Mouse (Mus musculus) midbrain, embryonic 11.5 days (tissue): ENCODE measurements around the gene Sdk2. TPM values are rescaled to one million over a fixed set of nuclear protein-coding genes. Genes with fewer than 3 reads are reported as not detected.

ENCODE experiments used
- ATAC-seq: fragments of 200-750 bp; cut with Nextera tagmentation; 2 replicates; pipeline ENCODE4 v1.8.0; 2017; ENCODE audit warnings: moderate TSS enrichment, moderate library complexity; ENCODE audit not compliant: low FRiP score
- DNase-seq: peaks from one replicate; pipeline ENCODE4 v3.0.0; 2015; ENCODE audit warnings: low spot score; ENCODE audit errors: missing footprints
- H3K27ac ChIP-seq: fragments of 300-500 bp; sonication (generic); 2 replicates; pipeline ENCODE4 v1.5.1; 2014; ENCODE audit warnings: low read depth, low read length
- H3K27me3 ChIP-seq: fragments of 300-500 bp; sonication (generic); 2 replicates; pipeline ENCODE4 v1.6.1; 2014; ENCODE audit warnings: mild to moderate bottlenecking, low read length, moderate library complexity, mixed read lengths; ENCODE audit not compliant: control insufficient read depth, insufficient read depth
- H3K36me3 ChIP-seq: fragments of 300-500 bp; sonication (generic); 2 replicates; pipeline ENCODE4 v1.6.1; 2014; ENCODE audit warnings: mild to moderate bottlenecking, low read length, moderate library complexity, mixed read lengths; ENCODE audit not compliant: control insufficient read depth, insufficient read depth
- H3K4me1 ChIP-seq: fragments of 300-500 bp; sonication (generic); 2 replicates; pipeline ENCODE4 v1.6.1; 2014; ENCODE audit warnings: low read length; ENCODE audit not compliant: control insufficient read depth, insufficient read depth
- H3K4me2 ChIP-seq: fragments of 300-500 bp; sonication (generic); 2 replicates; pipeline ENCODE4 v1.6.1; 2014; ENCODE audit warnings: mild to moderate bottlenecking, moderate library complexity
- H3K4me3 ChIP-seq: fragments of 300-500 bp; sonication (generic); 2 replicates; pipeline ENCODE4 v1.5.1; 2014; ENCODE audit warnings: low read depth, low read length
- H3K9ac ChIP-seq: fragments of 300-500 bp; sonication (generic); 2 replicates; pipeline ENCODE4 v1.6.1; 2014; ENCODE audit warnings: low read length
- H3K9me3 ChIP-seq: fragments of 300-500 bp; sonication (generic); 2 replicates; pipeline ENCODE4 v1.6.1; 2016; ENCODE audit warnings: low read length; ENCODE audit not compliant: control insufficient read depth
- WGBS: fragments of 180-500 bp; shearing (Covaris S2); extraction: QIAGEN DNeasy Blood & Tissue Kit; methylation state at CpG from one replicate; pipeline ENCODE4 v1.1.7; 2014; 5-methylcytosine and 5-hydroxymethylcytosine counted together
- polyA plus RNA-seq: library from polyadenylated mRNA; unstranded; fragments of >200 nt; fragmentation: Nextera tagmentation; extraction: Ambion mirVana; gene quantifications from 2 replicates; pipeline ENCODE4 v1.2.1, GENCODE M21; 2014

The Sdk2 gene
- polyA plus RNA-seq = 2.6 and 3.0 TPM in 2 replicates

GRCm38 (mm10) chr11:114066951-114067762 lies at the start of gene Sdk2:
Gene Sdk2 (minus strand): TSS chr11:114067046.
- Histone ChIP-seq H3K27ac (peak within 1 kb of the TSS; percentile 78), H3K9ac (peak within 1 kb of the TSS; percentile 83), H3K9me3 (no peaks in the 10 kb centered on the region), H3K4me3 (peak within 1 kb of the TSS; percentile 65), H3K36me3 (no peaks in the 10 kb centered on the region), H3K27me3 (peaks cover 9% of the 10 kb centered on the region), H3K4me2 (peak within 1 kb of the TSS; percentile 99), H3K4me1 (peaks cover 23% of the 10 kb centered on the region)
- WGBS = 2% methylated on average over 52 of the region's 52 CpGs
- DNase-seq = peak; percentile 97
- ATAC-seq = peak; percentile 75

GRCm38 (mm10) chr11:114115077-114115476 lies 48.2 kb upstream of the Sdk2 start:
- H3K4me3 ChIP-seq = no peak overlapping the region
- WGBS = 80% methylated on average over 13 of the region's 13 CpGs
- ATAC-seq = no peak
- H3K27me3 ChIP-seq = no peaks in the 10 kb centered on the region
- H3K9ac ChIP-seq = no peak overlapping the region
- H3K36me3 ChIP-seq = no peaks in the 10 kb centered on the region
- no peak for DNase-seq
- H3K4me2 ChIP-seq = no peak overlapping the region
- H3K4me1 ChIP-seq = peaks cover 5% of the 10 kb centered on the region; the same call in 1 of the 2 replicates
- H3K27ac ChIP-seq = no peak overlapping the region
- no peaks in the 10 kb centered on the region for H3K9me3 ChIP-seq

- no peak for ATAC-seq
- no peaks in the 10 kb centered on the region for H3K9me3 ChIP-seq
- WGBS = 80% methylated on average over 12 of the region's 12 CpGs
- H3K4me3 ChIP-seq = no peak overlapping the region
- H3K4me1 ChIP-seq = peaks cover 5% of the 10 kb centered on the region; the same call in 1 of the 2 replicates
- H3K9ac ChIP-seq = no peak overlapping the region
- H3K27ac ChIP-seq = no peak overlapping the region
- DNase-seq = no peak
- no peaks in the 10 kb centered on the region for H3K27me3 ChIP-seq
- H3K4me2 ChIP-seq = no peak overlapping the region
- no peaks in the 10 kb centered on the region for H3K36me3 ChIP-seq
Measured at GRCm38 (mm10) chr11:114114674-114115073, 47.8 kb upstream of the Sdk2 start.

DNA sequence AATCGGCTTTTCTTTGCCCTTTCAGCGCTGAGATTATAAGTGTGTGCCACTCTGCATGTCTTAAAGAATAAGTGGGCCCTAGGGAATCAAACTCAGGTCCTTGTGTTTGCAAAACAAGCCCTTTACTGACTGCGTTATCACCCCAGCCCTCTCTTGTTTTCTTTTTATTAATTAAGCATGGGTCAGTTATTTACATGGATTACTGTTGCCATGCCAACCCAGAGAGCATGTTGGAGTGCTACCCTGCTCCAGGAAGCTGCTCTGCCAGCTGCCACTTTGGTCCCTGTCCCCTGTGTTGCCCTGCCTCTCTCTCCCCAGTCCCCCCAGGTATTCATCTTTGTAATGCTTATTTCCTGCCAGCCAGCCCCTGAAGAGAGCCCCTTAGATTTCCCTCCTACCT lies 44.0 kb upstream of the Sdk2 start:
- Histone ChIP-seq H3K4me1 (peaks cover 5% of the 10 kb centered on the region; the same call in 1 of the 2 replicates), H3K4me3 (no peak overlapping the region), H3K36me3 (no peaks in the 10 kb centered on the region), H3K9ac (no peak overlapping the region), H3K27me3 (no peaks in the 10 kb centered on the region), H3K9me3 (no peaks in the 10 kb centered on the region), H3K27ac (no peak overlapping the region), H3K4me2 (no peak overlapping the region)
- DNase-seq (no peak), ATAC-seq (no peak)
- 46% methylated on average over 3 of the region's 3 CpGs for WGBS

DNA sequence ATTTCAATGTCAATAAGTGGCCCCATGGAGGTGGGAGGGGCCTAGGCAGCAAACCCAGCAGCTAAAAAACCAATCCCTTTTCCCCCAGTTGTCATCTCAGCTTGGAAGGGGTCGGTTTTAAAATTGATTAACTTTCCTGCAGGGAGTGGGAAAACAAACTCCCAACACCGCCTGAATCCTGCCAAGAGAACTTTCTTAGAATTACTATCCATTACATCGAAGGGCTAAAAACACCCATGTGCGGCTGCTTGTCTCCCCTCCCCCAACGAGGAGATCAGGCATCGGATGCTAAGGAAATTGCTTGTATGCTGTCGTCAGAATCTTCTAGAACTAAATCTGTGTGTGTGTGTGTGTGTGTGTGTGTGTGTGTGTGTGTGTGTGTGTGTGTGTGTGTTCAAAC lies 26.8 kb upstream of the Sdk2 start:
- Histone ChIP-seq H3K4me3 (no peak overlapping the region), H3K27ac (no peak overlapping the region), H3K9me3 (no peaks in the 10 kb centered on the region), H3K36me3 (no peaks in the 10 kb centered on the region), H3K27me3 (no peaks in the 10 kb centered on the region), H3K9ac (no peak overlapping the region), H3K4me2 (no peak overlapping the region), H3K4me1 (no peaks in the 10 kb centered on the region)
- no peak for ATAC-seq
- DNase-seq = peak; percentile 71
- WGBS = 72% methylated on average over 7 of the region's 7 CpGs

GRCm38 (mm10) chr11:114093175-114093574 lies 26.3 kb upstream of the Sdk2 start:
- 73% methylated on average over 7 of the region's 7 CpGs for WGBS
- no peaks in the 10 kb centered on the region for H3K27me3 ChIP-seq
- no peak overlapping the region for H3K9ac ChIP-seq
- H3K9me3 ChIP-seq = no peaks in the 10 kb centered on the region
- H3K4me3 ChIP-seq = no peak overlapping the region
- no peaks in the 10 kb centered on the region for H3K36me3 ChIP-seq
- no peaks in the 10 kb centered on the region for H3K4me1 ChIP-seq
- ATAC-seq = no peak
- peak; percentile 41 for DNase-seq
- H3K27ac ChIP-seq = no peak overlapping the region
- no peak overlapping the region for H3K4me2 ChIP-seq

DNA sequence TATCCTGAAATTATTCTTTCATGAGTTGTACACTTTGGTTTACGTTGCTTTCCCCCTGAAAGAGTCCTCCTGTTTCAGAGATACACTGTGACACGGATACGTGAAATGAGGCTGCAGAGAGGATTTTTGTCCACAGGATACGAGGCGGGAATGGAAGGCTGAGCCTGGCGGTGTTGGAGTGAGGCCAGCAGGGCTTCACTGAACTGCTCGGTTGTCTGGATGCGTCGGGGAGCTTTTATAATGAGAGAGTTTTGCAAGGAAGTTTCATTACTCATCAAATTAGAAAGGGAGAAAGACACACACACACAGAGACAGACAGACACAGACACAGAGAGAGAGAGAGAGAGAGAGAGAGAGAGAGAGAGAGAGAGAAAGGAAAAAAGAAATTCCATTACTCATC lies 13.8 kb upstream of the Sdk2 start:
- DNase-seq = no peak
- H3K36me3 ChIP-seq = no peaks in the 10 kb centered on the region
- no peak for ATAC-seq
- no peaks in the 10 kb centered on the region for H3K27me3 ChIP-seq
- no peaks in the 10 kb centered on the region for H3K4me1 ChIP-seq
- no peak overlapping the region for H3K4me2 ChIP-seq
- no peak overlapping the region for H3K9ac ChIP-seq
- H3K4me3 ChIP-seq = no peak overlapping the region
- 85% methylated on average over 9 of the region's 9 CpGs for WGBS
- no peaks in the 10 kb centered on the region for H3K9me3 ChIP-seq
- H3K27ac ChIP-seq = no peak overlapping the region

- no peak overlapping the region for H3K9ac ChIP-seq
- WGBS = 83% methylated on average over 10 of the region's 10 CpGs
- ATAC-seq (no peak), DNase-seq (no peak)
- H3K4me1 ChIP-seq = peaks cover 2% of the 10 kb centered on the region; the same call in 1 of the 2 replicates
- no peak overlapping the region for H3K4me3 ChIP-seq
- no peak overlapping the region for H3K27ac ChIP-seq
- H3K36me3 ChIP-seq = no peaks in the 10 kb centered on the region
- H3K9me3 ChIP-seq = no peaks in the 10 kb centered on the region
- H3K4me2 ChIP-seq = no peak overlapping the region
- H3K27me3 ChIP-seq = no peaks in the 10 kb centered on the region
Measured at GRCm38 (mm10) chr11:114072644-114073043, 5.8 kb upstream of the Sdk2 start.

GRCm38 (mm10) chr11:114071998-114072397 lies 5.2 kb upstream of the Sdk2 start:
- H3K36me3 ChIP-seq = no peaks in the 10 kb centered on the region
- no peak overlapping the region for H3K27ac ChIP-seq
- peak; percentile 88 for DNase-seq
- no peaks in the 10 kb centered on the region for H3K9me3 ChIP-seq
- H3K4me1 ChIP-seq = peaks cover 4% of the 10 kb centered on the region; the same call in 1 of the 2 replicates
- no peak overlapping the region for H3K9ac ChIP-seq
- no peak overlapping the region for H3K4me3 ChIP-seq
- 31% methylated on average over 8 of the region's 8 CpGs for WGBS
- H3K27me3 ChIP-seq = no peaks in the 10 kb centered on the region
- no peak for ATAC-seq
- no peak overlapping the region for H3K4me2 ChIP-seq
